8 mouse cellular contexts compared by ENCODE assay signal in genomic region chr7:127842001-127842718, GRCm38 (mm10). TPM values are rescaled to one million over a fixed set of nuclear protein-coding genes. Genes with fewer than 3 reads are reported as not detected.
DNase-seq lines count a peak whose midpoint lies in the region; ATAC-seq and TF ChIP-seq lines count a peak whose summit lies in the region.

No protein-coding gene starts in this region.

- H3K4me3 ChIP-seq in bone marrow macrophage, adult 2 months (ENCODE audit: insufficient read depth, low read length): peak overlapping the region; percentile 99
- peak overlapping the region; percentile 66 for H3K4me3 ChIP-seq in embryonic facial prominence, embryonic 15.5 days (replicated peaks)
- H3K4me3 ChIP-seq in limb, embryonic 15.5 days: peak overlapping the region; percentile 82
- H3K4me3 ChIP-seq in midbrain, postnatal 0 days (ENCODE audit: low read depth, low read length): peak overlapping the region; percentile 74

- no peaks in the 10 kb centered on the region for H3K27me3 ChIP-seq in embryonic facial prominence, embryonic 15.5 days
- H3K27me3 ChIP-seq in limb, embryonic 15.5 days: no peaks in the 10 kb centered on the region
- H3K27me3 ChIP-seq in midbrain, postnatal 0 days (ENCODE audit: insufficient read depth, low read length): no peaks in the 10 kb centered on the region

- under 1% methylated on average over 40 of the region's 40 CpGs for WGBS in embryonic facial prominence, embryonic 15.5 days
- under 1% methylated on average over 40 of the region's 40 CpGs for WGBS in limb, embryonic 15.5 days
- under 1% methylated on average over 40 of the region's 40 CpGs for WGBS in midbrain, postnatal 0 days

- no peak for TF ChIP-seq POLR2A in bone marrow macrophage, adult 2 months (IDR thresholded peaks at IDR 0.05; ENCODE audit: borderline replicate concordance, low read depth, low read length)

- H3K27ac ChIP-seq in bone marrow macrophage, adult 2 months (ENCODE audit: insufficient read depth, low read depth, low read length): peak overlapping the region; percentile 98
- H3K27ac ChIP-seq in embryonic facial prominence, embryonic 15.5 days (replicated peaks): peak overlapping the region; percentile 97
- peak overlapping the region; percentile 95 for H3K27ac ChIP-seq in limb, embryonic 15.5 days
- H3K27ac ChIP-seq in midbrain, postnatal 0 days (ENCODE audit: low read depth, low read length): peak overlapping the region; percentile 85

- H3K4me1 ChIP-seq in bone marrow macrophage, adult 2 months (ENCODE audit: control insufficient read depth, insufficient read depth, low read length): peaks cover 10% of the 10 kb centered on the region
- peaks cover 14% of the 10 kb centered on the region for H3K4me1 ChIP-seq in embryonic facial prominence, embryonic 15.5 days
- H3K4me1 ChIP-seq in limb, embryonic 15.5 days: peaks cover 12% of the 10 kb centered on the region
- H3K4me1 ChIP-seq in midbrain, postnatal 0 days (ENCODE audit: insufficient read depth, low read length): no peaks in the 10 kb centered on the region

- H3K9me3 ChIP-seq in embryonic facial prominence, embryonic 15.5 days (replicated peaks): no peaks in the 10 kb centered on the region
- H3K9me3 ChIP-seq in limb, embryonic 15.5 days: no peaks in the 10 kb centered on the region
- no peaks in the 10 kb centered on the region for H3K9me3 ChIP-seq in midbrain, postnatal 0 days (ENCODE audit: low read length)

- H3K9ac ChIP-seq in embryonic facial prominence, embryonic 15.5 days: peak overlapping the region; percentile 50
- peak overlapping the region; percentile 68 for H3K9ac ChIP-seq in limb, embryonic 15.5 days
- H3K9ac ChIP-seq in midbrain, postnatal 0 days (replicated peaks; ENCODE audit: low read length, poor library complexity, severe bottlenecking): peak overlapping the region; percentile 56

- ATAC-seq in embryonic facial prominence, embryonic 15.5 days (ENCODE audit: insufficient number of reproducible peaks, low FRiP score, low TSS enrichment, low read depth): peak; percentile 52
- 0 out of 2 replicates have a peak, but pooled peaks have one; percentile 25 for ATAC-seq in limb, embryonic 15.5 days (ENCODE audit: insufficient number of reproducible peaks, low FRiP score, low TSS enrichment, low read depth)
- ATAC-seq in midbrain, postnatal 0 days (ENCODE audit: low FRiP score): peak; percentile 41

- peak overlapping the region; percentile 90 for H3K4me2 ChIP-seq in embryonic facial prominence, embryonic 15.5 days (replicated peaks)
- peak overlapping the region; percentile 90 for H3K4me2 ChIP-seq in limb, embryonic 15.5 days
- H3K4me2 ChIP-seq in midbrain, postnatal 0 days (ENCODE audit: low read depth, low read length, poor library complexity, severe bottlenecking): peak overlapping the region; percentile 95

- no peak for TF ChIP-seq CTCF in bone marrow macrophage, adult 2 months (IDR thresholded peaks at IDR 0.05; ENCODE audit: low read depth, low read length)
- no peak for TF ChIP-seq CTCF in midbrain, postnatal 0 days (IDR thresholded peaks at IDR 0.05)

- peak; percentile 84 to 85 for DNase-seq in B cell, adult 2 months
- peak; percentile 84 for DNase-seq in heart, adult 8-10 months (ENCODE audit: low spot score)
- DNase-seq in kidney, adult 8-10 months: peak; percentile 85 to 89
- peak; percentile 76 for DNase-seq in midbrain, postnatal 0 days (ENCODE audit: low spot score)
- DNase-seq in spleen, postnatal 10 days (ENCODE audit: low spot score in 2 of 2): peak; percentile 78 to 87

- peaks cover 36% of the 10 kb centered on the region for H3K36me3 ChIP-seq in embryonic facial prominence, embryonic 15.5 days
- peaks cover 34% of the 10 kb centered on the region for H3K36me3 ChIP-seq in limb, embryonic 15.5 days
- peaks cover 14% of the 10 kb centered on the region; the same call in 1 of the 2 replicates for H3K36me3 ChIP-seq in midbrain, postnatal 0 days (ENCODE audit: insufficient read depth, low read length)

RNA-seq across cellular contexts. Expression of gene Stx1b, which starts 17.8 kb away (rescaled TPM):
- polyA plus RNA-seq in bone marrow macrophage, adult 2 months (2012; ENCODE audit: insufficient read depth, insufficient read length, missing spikeins): not detected in 2 replicates
- 4.3 and 6.9 TPM in 2 replicates for polyA plus RNA-seq in embryonic facial prominence, embryonic 15.5 days (2015; fragmentation: Nextera tagmentation; extraction: Ambion mirVana)
- under 1 TPM; 0.27 to 0.66 (median 0.51) TPM for total RNA-seq in heart, adult 8-10 months (2022)
- 3.6 and 3.8 TPM in 2 replicates for polyA plus RNA-seq in limb, embryonic 15.5 days (2015; fragmentation: Nextera tagmentation; extraction: Ambion mirVana)
- 83.6 and 88.9 TPM in 2 replicates for total RNA-seq in midbrain, postnatal 0 days (2014; rRNA removed)
- 83.9 and 87.1 TPM in 2 replicates for polyA plus RNA-seq in midbrain, postnatal 0 days (2015; fragmentation: Nextera tagmentation; extraction: Ambion mirVana)

RNA-seq across cellular contexts. Expression of gene Stx4a, which starts 18.1 kb away (rescaled TPM):
- 152 and 168 TPM in 2 replicates for polyA plus RNA-seq in bone marrow macrophage, adult 2 months (2012; ENCODE audit: insufficient read depth, insufficient read length, missing spikeins)
- 58.9 and 69.6 TPM in 2 replicates for polyA plus RNA-seq in embryonic facial prominence, embryonic 15.5 days (2015; fragmentation: Nextera tagmentation; extraction: Ambion mirVana)
- total RNA-seq in heart, adult 8-10 months (2022): 10 to 100 TPM; 61.9 to 68.0 (median 66.0) TPM
- 72.5 and 79.5 TPM in 2 replicates for polyA plus RNA-seq in limb, embryonic 15.5 days (2015; fragmentation: Nextera tagmentation; extraction: Ambion mirVana)
- 6.7 and 7.1 TPM in 2 replicates for total RNA-seq in midbrain, postnatal 0 days (2014; rRNA removed)
- 20.0 and 20.7 TPM in 2 replicates for polyA plus RNA-seq in midbrain, postnatal 0 days (2015; fragmentation: Nextera tagmentation; extraction: Ambion mirVana)

RNA-seq across cellular contexts. Expression of gene Zfp646, which starts 33.9 kb away (rescaled TPM):
- 14.7 and 16.7 TPM in 2 replicates for polyA plus RNA-seq in bone marrow macrophage, adult 2 months (2012; ENCODE audit: insufficient read depth, insufficient read length, missing spikeins)
- polyA plus RNA-seq in embryonic facial prominence, embryonic 15.5 days (2015; fragmentation: Nextera tagmentation; extraction: Ambion mirVana): 9.7 and 10.9 TPM in 2 replicates
- 10 to 100 TPM; 16.1 to 19.5 (median 17.9) TPM for total RNA-seq in heart, adult 8-10 months (2022)
- polyA plus RNA-seq in limb, embryonic 15.5 days (2015; fragmentation: Nextera tagmentation; extraction: Ambion mirVana): 9.1 and 10.0 TPM in 2 replicates
- 32.3 and 33.8 TPM in 2 replicates for total RNA-seq in midbrain, postnatal 0 days (2014; rRNA removed)
- polyA plus RNA-seq in midbrain, postnatal 0 days (2015; fragmentation: Nextera tagmentation; extraction: Ambion mirVana): 3.8 and 4.2 TPM in 2 replicates

RNA-seq across cellular contexts. Expression of gene Zfp668, which starts 34.5 kb away (rescaled TPM):
- 8.0 and 9.8 TPM in 2 replicates for polyA plus RNA-seq in bone marrow macrophage, adult 2 months (2012; ENCODE audit: insufficient read depth, insufficient read length, missing spikeins)
- 17.7 and 18.1 TPM in 2 replicates for polyA plus RNA-seq in embryonic facial prominence, embryonic 15.5 days (2015; fragmentation: Nextera tagmentation; extraction: Ambion mirVana)
- total RNA-seq in heart, adult 8-10 months (2022): 1 to 10 TPM; 3.8 to 4.7 (median 4.3) TPM
- polyA plus RNA-seq in limb, embryonic 15.5 days (2015; fragmentation: Nextera tagmentation; extraction: Ambion mirVana): 16.4 TPM in 2 replicates
- 27.8 and 31.0 TPM in 2 replicates for total RNA-seq in midbrain, postnatal 0 days (2014; rRNA removed)
- polyA plus RNA-seq in midbrain, postnatal 0 days (2015; fragmentation: Nextera tagmentation; extraction: Ambion mirVana): 26.0 and 29.7 TPM in 2 replicates

RNA-seq across cellular contexts. Expression of gene Hsd3b7, which starts 41.8 kb away (rescaled TPM):
- 43.4 and 47.9 TPM in 2 replicates for polyA plus RNA-seq in bone marrow macrophage, adult 2 months (2012; ENCODE audit: insufficient read depth, insufficient read length, missing spikeins)
- polyA plus RNA-seq in embryonic facial prominence, embryonic 15.5 days (2015; fragmentation: Nextera tagmentation; extraction: Ambion mirVana): 24.8 and 25.2 TPM in 2 replicates
- 10 to 100 TPM; 11.8 to 14.5 (median 12.7) TPM for total RNA-seq in heart, adult 8-10 months (2022)
- 18.7 and 23.8 TPM in 2 replicates for polyA plus RNA-seq in limb, embryonic 15.5 days (2015; fragmentation: Nextera tagmentation; extraction: Ambion mirVana)
- 7.1 and 12.8 TPM in 2 replicates for total RNA-seq in midbrain, postnatal 0 days (2014; rRNA removed)
- 8.6 and 11.3 TPM in 2 replicates for polyA plus RNA-seq in midbrain, postnatal 0 days (2015; fragmentation: Nextera tagmentation; extraction: Ambion mirVana)

Comparison
In these comparisons a context has a peak if more than half of its experiments do, and no peak if none do; other contexts are left out.
1. Peak in every context shown above with its lines: DNase-seq, ATAC-seq, H3K4me3 ChIP-seq and H3K27ac ChIP-seq.
2. RNA of gene Stx1b, which starts 17.8 kb away (polyA plus RNA-seq): 83.9 to 87.1 TPM in midbrain, postnatal 0 days; 4.3 to 6.9 TPM in embryonic facial prominence, embryonic 15.5 days, 3.6 to 3.8 TPM in limb, embryonic 15.5 days and not detected in bone marrow macrophage, adult 2 months; every median in the first group is over 10 times any median in the second.